Mouse (Mus musculus) ES-E14 (cell line): ENCODE data around the gene Clic1. TPM values are rescaled to one million over a fixed set of nuclear protein-coding genes. Genes with fewer than 3 reads are reported as not detected.

Experiments used
- DNase-seq: peaks from one replicate; pipeline ENCODE4 v3.0.0-alpha.2; 2013; ENCODE audit warnings: low read depth, low spot score
- H3K27ac ChIP-seq: 2 replicates; pipeline ENCODE4 v1.5.1; 2012; ENCODE audit warnings: low read depth, mild to moderate bottlenecking, low read length, moderate library complexity, mixed read lengths; ENCODE audit not compliant: poor library complexity, insufficient read depth, severe bottlenecking
- H3K36me3 ChIP-seq: 2 replicates; pipeline ENCODE4 v1.6.1; 2012; ENCODE audit warnings: mild to moderate bottlenecking, low read length, moderate library complexity, mixed read lengths; ENCODE audit not compliant: control insufficient read depth, poor library complexity, insufficient read depth, severe bottlenecking
- H3K4me1 ChIP-seq, 2 experiments: fragments of 150-350 bp in 1 of 2; sonication (generic) in 1 of 2; 2 replicates each; pipeline ENCODE4 v1.6.1; 2012; ENCODE audit warnings: low read length in 2 of 2, mild to moderate bottlenecking in 1 of 2, mixed read lengths in 1 of 2; ENCODE audit not compliant: control insufficient read depth in 2 of 2, insufficient read depth in 2 of 2, poor library complexity in 1 of 2
- H3K4me3 ChIP-seq, 2 experiments: fragments of 150-350 bp in 1 of 2; sonication (generic) in 1 of 2; 2 replicates each; pipeline ENCODE4 v1.5.1; 2012; ENCODE audit warnings: low read length in 2 of 2, low read depth in 1 of 2, mild to moderate bottlenecking in 1 of 2, mixed read lengths in 1 of 2; ENCODE audit not compliant: insufficient read depth in 1 of 2, poor library complexity in 1 of 2, severe bottlenecking in 1 of 2
- H3K9ac ChIP-seq: 2 replicates; pipeline ENCODE4 v1.6.1; 2012; ENCODE audit warnings: low read depth, mild to moderate bottlenecking, low read length, mixed read lengths; ENCODE audit not compliant: poor library complexity, insufficient read depth, severe bottlenecking
- H3K9me3 ChIP-seq: fragments of 150-350 bp; sonication (generic); 2 replicates; pipeline ENCODE4 v1.6.1; 2012; ENCODE audit warnings: low read depth, mild to moderate bottlenecking, low read length; ENCODE audit not compliant: control insufficient read depth, insufficient read depth
- CHD2 ChIP-seq: IDR thresholded peaks from 2 replicates; pipeline ENCODE4 v1.6.1; 2014; ENCODE audit warnings: mild to moderate bottlenecking, low read depth, low read length, inconsistent platforms
- HCFC1 ChIP-seq: IDR thresholded peaks from 2 replicates; pipeline ENCODE4 v1.6.1; 2012; ENCODE audit warnings: low read length, inconsistent platforms, borderline replicate concordance; ENCODE audit not compliant: insufficient read depth
- MAFK ChIP-seq: IDR thresholded peaks from 2 replicates; pipeline ENCODE4 v1.6.1; 2014; ENCODE audit warnings: mild to moderate bottlenecking, low read depth, low read length, inconsistent platforms; ENCODE audit not compliant: insufficient read depth
- ZC3H11A ChIP-seq: IDR thresholded peaks from 2 replicates; pipeline ENCODE4 v1.6.1; 2012; ENCODE audit warnings: low read depth, mild to moderate bottlenecking, inconsistent platforms, low read length, borderline replicate concordance
- ZNF384 ChIP-seq: IDR thresholded peaks from 2 replicates; pipeline ENCODE4 v1.6.1; 2012; ENCODE audit warnings: low read depth, low read length, inconsistent platforms
- in situ Hi-C, 2 experiments: fragments of 600-800 bp; cut with MboI; formaldehyde crosslinking; loops; one replicate each; pipeline ENCODE4 v1.15.1; 2025; ENCODE audit warnings: low sequenced_read_pairs in 2 of 2, inconsistent platforms in 1 of 2; ENCODE audit not compliant: unreplicated experiment in 2 of 2
- total RNA-seq: library from RNA; depleted of rRNA; stranded (reverse); fragments of 300-350 nt; gene quantifications from 2 replicates; pipeline ENCODE4 v1.2.3, GENCODE M21; 2012

The Clic1 gene
- total RNA-seq, 1 experiment: 133 TPM

- Histone ChIP-seq H3K4me1 (peaks cover 11 to 15% of the 10 kb centered on the region in 2 experiments), H3K27ac (no peak overlapping the region), H3K9me3 (no peaks in the 10 kb centered on the region), H3K36me3 (no peaks in the 10 kb centered on the region), H3K9ac (no peak overlapping the region), H3K4me3 (no peak overlapping the region)
- no peak for DNase-seq
- in situ Hi-C loops: no loop called here
- TF ChIP-seq HCFC1: no peak
- no peak for TF ChIP-seq MAFK
- TF ChIP-seq CHD2: no peak
- TF ChIP-seq ZNF384: no peak
These were observed 30.5 kb downstream of the Clic1 start for GRCm38 (mm10) chr17:35080248-35080647.

GRCm38 (mm10) chr17:35080710-35081109 lies 30.9 kb downstream of the Clic1 start:
- in situ Hi-C loops: no loop called here
- no peak for TF ChIP-seq MAFK
- no peak for TF ChIP-seq ZNF384
- TF ChIP-seq HCFC1: no peak
- TF ChIP-seq ZC3H11A: no peak
- no peak for TF ChIP-seq CHD2
- no peak for DNase-seq
- no peaks in the 10 kb centered on the region for H3K36me3 ChIP-seq
- no peak overlapping the region for H3K9ac ChIP-seq
- no peak overlapping the region for H3K27ac ChIP-seq
- no peak overlapping the region for H3K4me3 ChIP-seq
- peaks cover 7 to 15% of the 10 kb centered on the region in 2 experiments for H3K4me1 ChIP-seq
- no peaks in the 10 kb centered on the region for H3K9me3 ChIP-seq

- DNase-seq: no peak
- no peak overlapping the region for H3K4me3 ChIP-seq
- H3K9ac ChIP-seq: no peak overlapping the region
- H3K4me1 ChIP-seq: peaks cover 3 to 9% of the 10 kb centered on the region in 2 experiments; a peak in 3 of 4 replicates
- in situ Hi-C loops: no loop called here
- no peaks in the 10 kb centered on the region for H3K9me3 ChIP-seq
- no peaks in the 10 kb centered on the region for H3K36me3 ChIP-seq
- no peak overlapping the region for H3K27ac ChIP-seq
- TF ChIP-seq MAFK: no peak
- TF ChIP-seq ZC3H11A: no peak
- TF ChIP-seq CHD2: no peak
- TF ChIP-seq ZNF384: no peak
- no peak for TF ChIP-seq HCFC1
These were observed 33.2 kb downstream of the Clic1 start for GRCm38 (mm10) chr17:35082841-35083576.

- Histone ChIP-seq H3K9ac (no peak overlapping the region), H3K36me3 (no peaks in the 10 kb centered on the region), H3K4me3 (no peak overlapping the region), H3K4me1 (peaks cover 0 to 5% of the 10 kb centered on the region in 2 experiments; a peak in 2 of 4 replicates), H3K27ac (no peak overlapping the region), H3K9me3 (no peaks in the 10 kb centered on the region)
- no peak for DNase-seq
- in situ Hi-C loops: no loop called here
- TF ChIP-seq ZC3H11A: no peak
- TF ChIP-seq CHD2: no peak
- TF ChIP-seq HCFC1: no peak
- no peak for TF ChIP-seq ZNF384
- no peak for TF ChIP-seq MAFK
These were observed 34.2 kb downstream of the Clic1 start for GRCm38 (mm10) chr17:35083929-35084497.
